Mouse (Mus musculus) embryonic facial prominence, embryonic 12.5 days (tissue): ENCODE results near the gene Sox6. TPM values are rescaled to one million over a fixed set of nuclear protein-coding genes. Genes with fewer than 3 reads are reported as not detected.

Experiments
- ATAC-seq: fragments of 200-750 bp; cut with Nextera tagmentation; 2 replicates; pipeline ENCODE4 v1.8.0; 2017; ENCODE audit not compliant: insufficient number of reproducible peaks, insufficient read depth, low FRiP score, low TSS enrichment
- H3K27ac ChIP-seq: fragments of 300-500 bp; sonication (generic); 2 replicates; pipeline ENCODE4 v1.5.1; 2016; ENCODE audit warnings: mild to moderate bottlenecking
- H3K27me3 ChIP-seq: fragments of 300-500 bp; sonication (generic); 2 replicates; pipeline ENCODE4 v1.6.1; 2016; ENCODE audit warnings: mild to moderate bottlenecking, moderate library complexity
- H3K36me3 ChIP-seq: fragments of 300-500 bp; sonication (generic); 2 replicates; pipeline ENCODE4 v1.6.1; 2016; ENCODE audit warnings: mild to moderate bottlenecking
- H3K4me1 ChIP-seq: fragments of 300-500 bp; sonication (generic); 2 replicates; pipeline ENCODE4 v1.6.1; 2016
- H3K4me2 ChIP-seq: fragments of 300-500 bp; sonication (generic); replicated peaks from 2 replicates; pipeline ENCODE4 v1.6.1; 2016; ENCODE audit warnings: mild to moderate bottlenecking, moderate library complexity
- H3K4me3 ChIP-seq: fragments of 300-500 bp; sonication (generic); 2 replicates; pipeline ENCODE4 v1.5.1; 2016; ENCODE audit warnings: mild to moderate bottlenecking
- H3K9ac ChIP-seq: fragments of 300-500 bp; sonication (generic); 2 replicates; pipeline ENCODE4 v1.6.1; 2016; ENCODE audit warnings: mild to moderate bottlenecking, moderate library complexity
- H3K9me3 ChIP-seq: fragments of 300-500 bp; sonication (generic); 2 replicates; pipeline ENCODE4 v1.6.1; 2016; ENCODE audit warnings: mild to moderate bottlenecking, moderate library complexity
- WGBS: fragments of 180-500 bp; shearing (Covaris S2); methylation state at CpG from one replicate; pipeline ENCODE4 v1.1.7; 2016; 5-methylcytosine and 5-hydroxymethylcytosine counted together
- polyA plus RNA-seq: library from polyadenylated mRNA; unstranded; fragments of >200 nt; fragmentation: Nextera tagmentation; extraction: Ambion mirVana; gene quantifications from 2 replicates; pipeline ENCODE4 v1.2.1, GENCODE M21; 2016

Gene Sox6
- polyA plus RNA-seq, 1 experiment from 2014 or later, result 53.7 TPM

GRCm38 (mm10) chr7:115979813-115980512 lies 58.6 kb downstream of the Sox6 start:
- WGBS, result 78% methylated on average over 5 of the region's 5 CpGs
- no peak overlapping the region for H3K27ac ChIP-seq
- no peaks in the 10 kb centered on the region for H3K4me1 ChIP-seq
- no peaks in the 10 kb centered on the region for H3K36me3 ChIP-seq
- no peaks in the 10 kb centered on the region for H3K27me3 ChIP-seq
- H3K4me2 ChIP-seq, result no peak overlapping the region
- H3K9me3 ChIP-seq, result no peaks in the 10 kb centered on the region
- H3K9ac ChIP-seq, result no peak overlapping the region
- no peak for ATAC-seq
- no peak overlapping the region for H3K4me3 ChIP-seq

DNA sequence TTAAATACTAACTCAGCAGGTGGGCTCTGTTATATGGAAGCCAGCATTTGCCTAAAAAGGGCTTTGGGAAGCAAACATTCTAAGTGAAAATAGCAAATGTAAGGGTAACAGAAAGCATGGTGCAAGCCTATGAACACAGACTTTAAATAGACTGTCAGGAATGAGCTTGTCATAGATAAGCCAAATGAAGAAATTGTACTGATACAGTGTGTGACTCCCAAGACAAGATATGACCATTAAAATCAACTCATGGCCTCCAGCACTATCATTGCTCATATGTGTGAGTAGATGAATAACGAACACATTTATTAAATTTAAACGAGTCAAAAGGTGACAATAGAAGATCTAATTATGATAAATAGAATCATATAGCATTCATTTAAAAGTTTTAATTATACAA lies 64.1 kb downstream of the Sox6 start:
- H3K9me3 ChIP-seq, result no peaks in the 10 kb centered on the region
- H3K27me3 ChIP-seq, result no peaks in the 10 kb centered on the region
- no peak overlapping the region for H3K27ac ChIP-seq
- no peak overlapping the region for H3K4me3 ChIP-seq
- H3K4me2 ChIP-seq, result no peak overlapping the region
- H3K36me3 ChIP-seq, result no peaks in the 10 kb centered on the region
- no peak overlapping the region for H3K9ac ChIP-seq
- H3K4me1 ChIP-seq, result no peaks in the 10 kb centered on the region
- 87% methylated on average over 2 of the region's 2 CpGs for WGBS
- ATAC-seq, result no peak

GRCm38 (mm10) chr7:115967186-115967585 lies 71.4 kb downstream of the Sox6 start:
- Histone ChIP-seq H3K4me2 (no peak overlapping the region), H3K9ac (no peak overlapping the region), H3K9me3 (no peaks in the 10 kb centered on the region), H3K36me3 (no peaks in the 10 kb centered on the region), H3K27me3 (0 out of 2 replicates have a peak, but pooled peaks cover 2% of the 10 kb centered on the region), H3K27ac (no peak overlapping the region), H3K4me3 (no peak overlapping the region), H3K4me1 (no peaks in the 10 kb centered on the region)
- 81% methylated on average over 4 of the region's 4 CpGs for WGBS
- ATAC-seq, result no peak

- H3K27ac ChIP-seq, result no peak overlapping the region
- no peak overlapping the region for H3K4me2 ChIP-seq
- no peak for ATAC-seq
- H3K36me3 ChIP-seq, result no peaks in the 10 kb centered on the region
- WGBS, result 63% methylated on average over 4 of the region's 4 CpGs
- H3K4me1 ChIP-seq, result no peaks in the 10 kb centered on the region
- no peak overlapping the region for H3K9ac ChIP-seq
- no peak overlapping the region for H3K4me3 ChIP-seq
- H3K27me3 ChIP-seq, result 0 out of 2 replicates have a peak, but pooled peaks cover 2% of the 10 kb centered on the region
- H3K9me3 ChIP-seq, result no peaks in the 10 kb centered on the region
These were observed 72.4 kb downstream of the Sox6 start for GRCm38 (mm10) chr7:115966181-115966580.

DNA sequence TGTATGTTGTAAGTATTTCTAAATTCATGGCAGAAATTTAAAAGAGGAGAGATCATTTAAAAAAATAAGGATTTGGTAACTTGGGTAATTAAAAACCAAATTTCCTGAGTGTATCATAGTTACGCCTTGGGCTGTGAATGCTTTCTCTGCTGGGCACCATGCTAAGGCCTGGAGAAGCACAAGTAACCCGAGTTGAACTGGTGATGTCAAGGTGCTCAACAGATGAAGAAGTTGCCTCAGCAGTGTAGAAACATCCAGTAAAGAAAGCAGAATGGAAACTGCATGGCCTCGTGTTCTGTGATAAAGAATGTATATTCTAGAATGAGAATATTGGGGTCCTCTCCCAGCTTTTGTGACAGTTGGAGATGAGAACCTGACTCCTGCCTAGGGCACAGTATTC lies 85.5 kb downstream of the Sox6 start:
- H3K4me3 ChIP-seq, result no peak overlapping the region
- 71% methylated on average over 3 of the region's 3 CpGs for WGBS
- no peak overlapping the region for H3K9ac ChIP-seq

DNA sequence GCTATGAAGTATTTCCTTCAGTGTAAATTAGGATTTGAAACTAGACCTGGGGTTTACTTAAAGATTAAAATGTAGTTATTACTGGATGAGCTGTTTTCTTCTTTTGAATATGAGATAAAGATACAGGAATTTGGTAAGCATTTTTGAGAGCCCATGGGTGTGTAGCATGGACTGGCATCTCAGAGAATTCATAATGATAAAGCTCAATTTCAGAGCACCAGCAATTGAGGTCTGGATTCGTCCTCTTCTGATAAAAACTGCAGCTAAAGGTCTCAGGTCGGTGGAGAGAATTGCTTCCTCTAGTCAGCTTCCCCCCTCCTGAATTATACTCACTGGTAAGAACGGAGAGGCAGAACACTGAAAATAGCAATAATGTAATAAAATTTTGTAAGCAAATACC lies 86.4 kb downstream of the Sox6 start:
- Histone ChIP-seq H3K27me3 (no peaks in the 10 kb centered on the region), H3K9me3 (no peaks in the 10 kb centered on the region), H3K27ac (no peak overlapping the region), H3K4me2 (no peak overlapping the region), H3K36me3 (no peaks in the 10 kb centered on the region), H3K4me1 (no peaks in the 10 kb centered on the region), H3K9ac (no peak overlapping the region), H3K4me3 (no peak overlapping the region)
- 55% methylated on average over 3 of the region's 3 CpGs for WGBS
- ATAC-seq, result no peak

More for the DNA sequence above, 85.5 kb downstream of the Sox6 start:
- H3K4me1 ChIP-seq, result no peaks in the 10 kb centered on the region
- H3K27ac ChIP-seq, result no peak overlapping the region
- H3K9me3 ChIP-seq, result no peaks in the 10 kb centered on the region
- no peaks in the 10 kb centered on the region for H3K27me3 ChIP-seq
- no peak overlapping the region for H3K4me2 ChIP-seq
- ATAC-seq, result no peak
- no peaks in the 10 kb centered on the region for H3K36me3 ChIP-seq

- H3K27me3 ChIP-seq, result no peaks in the 10 kb centered on the region
- H3K27ac ChIP-seq, result no peak overlapping the region
- no peaks in the 10 kb centered on the region for H3K36me3 ChIP-seq
- 84% methylated on average over 4 of the region's 4 CpGs for WGBS
- no peak overlapping the region for H3K9ac ChIP-seq
- no peaks in the 10 kb centered on the region for H3K4me1 ChIP-seq
- no peak for ATAC-seq
- H3K9me3 ChIP-seq, result no peaks in the 10 kb centered on the region
- H3K4me3 ChIP-seq, result no peak overlapping the region
- H3K4me2 ChIP-seq, result no peak overlapping the region
These were observed 86.9 kb downstream of the Sox6 start for GRCm38 (mm10) chr7:115951689-115952088.

GRCm38 (mm10) chr7:115947916-115948315 lies 90.7 kb downstream of the Sox6 start:
- Histone ChIP-seq H3K4me1 (no peaks in the 10 kb centered on the region), H3K27ac (no peak overlapping the region), H3K27me3 (no peaks in the 10 kb centered on the region), H3K4me3 (no peak overlapping the region), H3K9ac (no peak overlapping the region), H3K36me3 (no peaks in the 10 kb centered on the region), H3K9me3 (no peaks in the 10 kb centered on the region), H3K4me2 (no peak overlapping the region)
- WGBS, result 62% methylated on average over 2 of the region's 2 CpGs
- ATAC-seq, result no peak

GRCm38 (mm10) chr7:115946559-115946958 lies 92.0 kb downstream of the Sox6 start:
- no peak overlapping the region for H3K4me3 ChIP-seq
- ATAC-seq, result no peak
- no peaks in the 10 kb centered on the region for H3K4me1 ChIP-seq
- no peaks in the 10 kb centered on the region for H3K9me3 ChIP-seq
- H3K27ac ChIP-seq, result no peak overlapping the region
- WGBS, result 91% methylated on average over 12 of the region's 12 CpGs
- H3K4me2 ChIP-seq, result no peak overlapping the region
- H3K27me3 ChIP-seq, result no peaks in the 10 kb centered on the region
- H3K9ac ChIP-seq, result no peak overlapping the region
- no peaks in the 10 kb centered on the region for H3K36me3 ChIP-seq

GRCm38 (mm10) chr7:115945516-115945915 lies 93.1 kb downstream of the Sox6 start:
- H3K27me3 ChIP-seq, result no peaks in the 10 kb centered on the region

GRCm38 (mm10) chr7:115944250-115944649 lies 94.3 kb downstream of the Sox6 start:
- no peak for ATAC-seq
- Histone ChIP-seq H3K4me1 (no peaks in the 10 kb centered on the region), H3K27me3 (no peaks in the 10 kb centered on the region), H3K4me2 (no peak overlapping the region), H3K4me3 (no peak overlapping the region), H3K9me3 (no peaks in the 10 kb centered on the region), H3K27ac (no peak overlapping the region), H3K36me3 (no peaks in the 10 kb centered on the region), H3K9ac (no peak overlapping the region)
- WGBS, result 53% methylated on average over 5 of the region's 5 CpGs

More at GRCm38 (mm10) chr7:115945516-115945915, 93.1 kb downstream of the Sox6 start:
- 77% methylated on average over 4 of the region's 4 CpGs for WGBS
- H3K4me3 ChIP-seq, result no peak overlapping the region
- H3K27ac ChIP-seq, result no peak overlapping the region
- no peaks in the 10 kb centered on the region for H3K4me1 ChIP-seq
- H3K9me3 ChIP-seq, result no peaks in the 10 kb centered on the region
- H3K36me3 ChIP-seq, result no peaks in the 10 kb centered on the region
- H3K9ac ChIP-seq, result no peak overlapping the region
- ATAC-seq, result no peak
- no peak overlapping the region for H3K4me2 ChIP-seq

DNA sequence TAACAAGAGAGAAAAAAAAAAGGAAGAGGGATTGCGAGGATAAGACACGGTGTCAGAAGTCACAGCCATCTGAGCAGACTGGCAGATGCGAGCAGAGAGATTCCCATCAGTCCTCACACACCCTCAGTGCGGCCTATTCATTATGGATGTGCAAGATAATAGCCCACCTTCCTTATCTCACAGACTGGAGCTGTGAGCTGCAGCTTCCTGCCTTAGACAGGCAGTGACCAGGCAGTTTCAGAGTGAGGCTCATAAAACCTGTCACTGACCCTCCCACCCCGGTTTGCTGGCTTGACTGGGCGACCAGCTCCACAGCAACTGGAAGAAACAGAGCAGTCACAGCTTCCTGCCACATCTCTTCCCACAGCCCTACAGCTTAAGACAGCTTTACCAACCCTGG lies 96.8 kb downstream of the Sox6 start:
- H3K9me3 ChIP-seq, result no peaks in the 10 kb centered on the region
- no peak for ATAC-seq
- no peaks in the 10 kb centered on the region for H3K4me1 ChIP-seq
- no peak overlapping the region for H3K4me2 ChIP-seq
- no peaks in the 10 kb centered on the region for H3K36me3 ChIP-seq
- 73% methylated on average over 6 of the region's 6 CpGs for WGBS
- no peaks in the 10 kb centered on the region for H3K27me3 ChIP-seq
- no peak overlapping the region for H3K9ac ChIP-seq
- no peak overlapping the region for H3K27ac ChIP-seq
- no peak overlapping the region for H3K4me3 ChIP-seq
